Comparison of ENCODE assay signal across 12 mouse cellular contexts in genomic region chr1:172486651-172487050, GRCm38 (mm10). TPM values are rescaled to one million over a fixed set of nuclear protein-coding genes. Genes with fewer than 3 reads are reported as not detected.
DNase-seq lines count a peak whose midpoint lies in the region; ATAC-seq lines count a peak whose summit lies in the region.
"Had no signal": no experiment of that assay in that cellular context is flagged by ENCODE, and none has a peak within 500 bp of the region (broad histone marks: within the 10 kb centered on the region; RNA-seq: fewer than 3 reads in every experiment).

No protein-coding gene starts in this region.

- H3K9ac ChIP-seq in hindbrain, embryonic 15.5 days, result peak overlapping the region; percentile 18; the same call in 1 of the 2 replicates
- peak overlapping the region; percentile 58 for H3K9ac ChIP-seq in midbrain, embryonic 11.5 days (ENCODE audit: low read length)
- no peak overlapping the region for H3K9ac ChIP-seq in kidney, embryonic 16.5 days (replicated peaks; ENCODE audit: low read length)

- no peaks in the 10 kb centered on the region for H3K27me3 ChIP-seq in hindbrain, embryonic 15.5 days
- no peaks in the 10 kb centered on the region for H3K27me3 ChIP-seq in midbrain, embryonic 11.5 days (ENCODE audit: control insufficient read depth, insufficient read depth, low read length)
- no peaks in the 10 kb centered on the region for H3K27me3 ChIP-seq in kidney, embryonic 16.5 days (ENCODE audit: insufficient read depth, low read length)

- H3K9me3 ChIP-seq in hindbrain, embryonic 15.5 days, result no peaks in the 10 kb centered on the region
- H3K9me3 ChIP-seq in midbrain, embryonic 11.5 days (ENCODE audit: control insufficient read depth, low read length), result no peaks in the 10 kb centered on the region
- H3K9me3 ChIP-seq in kidney, embryonic 16.5 days (ENCODE audit: low read length), result no peaks in the 10 kb centered on the region

- peak overlapping the region; percentile 86 for H3K4me2 ChIP-seq in hindbrain, embryonic 15.5 days
- H3K4me2 ChIP-seq in midbrain, embryonic 11.5 days, result peak overlapping the region; percentile 81
- no peak overlapping the region for H3K4me2 ChIP-seq in kidney, embryonic 16.5 days (replicated peaks; ENCODE audit: low read depth, low read length)

- H3K4me3 ChIP-seq in hindbrain, embryonic 15.5 days, result peak overlapping the region; percentile 14; the same call in 1 of the 2 replicates
- peak overlapping the region; percentile 22 for H3K4me3 ChIP-seq in midbrain, embryonic 11.5 days (ENCODE audit: low read depth, low read length)
- H3K4me3 ChIP-seq in kidney, embryonic 16.5 days (ENCODE audit: low read length), result no peak overlapping the region

- 39% methylated on average over 5 of the region's 5 CpGs for WGBS in hindbrain, embryonic 15.5 days
- WGBS in midbrain, embryonic 11.5 days, result 24% methylated on average over 5 of the region's 5 CpGs
- 56% methylated on average over 5 of the region's 5 CpGs for WGBS in kidney, embryonic 16.5 days

- H3K36me3 ChIP-seq in hindbrain, embryonic 15.5 days, result peaks cover 1% of the 10 kb centered on the region; the same call in 1 of the 2 replicates
- H3K36me3 ChIP-seq in midbrain, embryonic 11.5 days (ENCODE audit: control insufficient read depth, insufficient read depth, low read length), result peaks cover 10% of the 10 kb centered on the region
- peaks cover 4% of the 10 kb centered on the region; the same call in 1 of the 2 replicates for H3K36me3 ChIP-seq in kidney, embryonic 16.5 days (ENCODE audit: insufficient read depth, low read length)

- no peak overlapping the region for H3K27ac ChIP-seq in hindbrain, embryonic 15.5 days (replicated peaks)
- H3K27ac ChIP-seq in midbrain, embryonic 11.5 days (ENCODE audit: low read depth, low read length), result peak overlapping the region; percentile 67
- H3K27ac ChIP-seq in kidney, embryonic 16.5 days (ENCODE audit: low read length), result no peak overlapping the region

- no peak for ATAC-seq in hindbrain, embryonic 15.5 days (ENCODE audit: low FRiP score, low read depth)
- no peak for ATAC-seq in midbrain, embryonic 11.5 days (ENCODE audit: low FRiP score)
- no peak for ATAC-seq in kidney, embryonic 16.5 days (ENCODE audit: low FRiP score, low TSS enrichment)
- no peak for ATAC-seq in erythroid progenitor cell, adult 5-6 weeks (replicated peaks; ENCODE audit: low FRiP score, poor library complexity, severe bottlenecking)

- peak; percentile 34 for DNase-seq in retina, postnatal 1 day
- DNase-seq in retina, embryonic 14.5 days (ENCODE audit: low spot score), result no peak
- peak; percentile 94 for DNase-seq in midbrain, embryonic 11.5 days (ENCODE audit: low spot score, missing footprints)
- DNase-seq in right cerebral cortex, adult 18-20 months, result no peak
- DNase-seq in spleen, adult 18-20 months, result no peak
- DNase-seq: cerebellum, adult 18-20 months; heart, postnatal 4 days; kidney, postnatal 4 days; lung, adult 18-20 months had no signal

- peaks cover 66% of the 10 kb centered on the region for H3K4me1 ChIP-seq in hindbrain, embryonic 15.5 days (replicated peaks)
- peaks cover 58% of the 10 kb centered on the region for H3K4me1 ChIP-seq in midbrain, embryonic 11.5 days (ENCODE audit: control insufficient read depth, insufficient read depth, low read length)
- peaks cover 33% of the 10 kb centered on the region for H3K4me1 ChIP-seq in kidney, embryonic 16.5 days (ENCODE audit: insufficient read depth, low read length)

RNA-seq across cellular contexts. Expression of gene Igsf9, which starts 5.1 kb away (rescaled TPM):
- polyA plus RNA-seq in hindbrain, embryonic 15.5 days (2015; fragmentation: Nextera tagmentation; extraction: Ambion mirVana), result 45.7 and 49.3 TPM in 2 replicates
- polyA plus RNA-seq in midbrain, embryonic 11.5 days (2014; fragmentation: Nextera tagmentation; extraction: Ambion mirVana), result 48.8 and 49.7 TPM in 2 replicates
- polyA plus RNA-seq in kidney, embryonic 16.5 days (2015; fragmentation: Nextera tagmentation; extraction: Ambion mirVana), result 45.7 and 58.1 TPM in 2 replicates
- not detected in 2 replicates for total RNA-seq in erythroid progenitor cell, adult 5-6 weeks (2015; ENCODE audit: low replicate concordance)
- 2.4 TPM in 1 of 2 replicates, not detected in the other for total RNA-seq in erythroid progenitor cell, adult 5-6 weeks (2017; ENCODE audit: low replicate concordance)

RNA-seq across cellular contexts. Expression of gene Slamf9, which starts 11.5 kb away (rescaled TPM):
- 0.12 and 0.18 TPM in 2 replicates for polyA plus RNA-seq in hindbrain, embryonic 15.5 days (2015; fragmentation: Nextera tagmentation; extraction: Ambion mirVana)
- polyA plus RNA-seq in midbrain, embryonic 11.5 days (2014; fragmentation: Nextera tagmentation; extraction: Ambion mirVana), result 0.12 and 0.23 TPM in 2 replicates
- polyA plus RNA-seq in kidney, embryonic 16.5 days (2015; fragmentation: Nextera tagmentation; extraction: Ambion mirVana), result 1.0 and 1.7 TPM in 2 replicates
- total RNA-seq in erythroid progenitor cell, adult 5-6 weeks (2015; ENCODE audit: low replicate concordance), result 1.1 TPM in 1 of 2 replicates, not detected in the other
- total RNA-seq in erythroid progenitor cell, adult 5-6 weeks (2017; ENCODE audit: low replicate concordance), result 0.90 and 2.7 TPM in 2 replicates

RNA-seq across cellular contexts. Expression of gene Tagln2, which starts 13.2 kb away (rescaled TPM):
- polyA plus RNA-seq in hindbrain, embryonic 15.5 days (2015; fragmentation: Nextera tagmentation; extraction: Ambion mirVana), result 77.7 and 83.7 TPM in 2 replicates
- 36.3 and 39.1 TPM in 2 replicates for polyA plus RNA-seq in midbrain, embryonic 11.5 days (2014; fragmentation: Nextera tagmentation; extraction: Ambion mirVana)
- 280 and 282 TPM in 2 replicates for polyA plus RNA-seq in kidney, embryonic 16.5 days (2015; fragmentation: Nextera tagmentation; extraction: Ambion mirVana)
- total RNA-seq in erythroid progenitor cell, adult 5-6 weeks (2015; ENCODE audit: low replicate concordance), result 95.6 and 112 TPM in 2 replicates
- total RNA-seq in erythroid progenitor cell, adult 5-6 weeks (2017; ENCODE audit: low replicate concordance), result 21.1 and 56.0 TPM in 2 replicates

RNA-seq across cellular contexts. Expression of gene Cfap45, which starts 34.0 kb away (rescaled TPM):
- 2.8 and 4.6 TPM in 2 replicates for polyA plus RNA-seq in hindbrain, embryonic 15.5 days (2015; fragmentation: Nextera tagmentation; extraction: Ambion mirVana)
- polyA plus RNA-seq in midbrain, embryonic 11.5 days (2014; fragmentation: Nextera tagmentation; extraction: Ambion mirVana), result 1.0 and 1.1 TPM in 2 replicates
- 1.9 and 2.5 TPM in 2 replicates for polyA plus RNA-seq in kidney, embryonic 16.5 days (2015; fragmentation: Nextera tagmentation; extraction: Ambion mirVana)
- not detected in 2 replicates for total RNA-seq in erythroid progenitor cell, adult 5-6 weeks (2015; ENCODE audit: low replicate concordance)
- not detected in 2 replicates for total RNA-seq in erythroid progenitor cell, adult 5-6 weeks (2017; ENCODE audit: low replicate concordance)

Comparison
In these comparisons a context has a peak if more than half of its experiments do, and no peak if none do; other contexts are left out.
1. DNase-seq: peak in retina, postnatal 1 day (single experiment) and midbrain, embryonic 11.5 days (single experiment); none in retina, embryonic 14.5 days (single experiment), right cerebral cortex, adult 18-20 months (single experiment) and spleen, adult 18-20 months (0 of 2).